Mouse (Mus musculus) stomach, embryonic 16.5 days (tissue): Measurements from ENCODE around the gene Fdx1. TPM values are rescaled to one million over a fixed set of nuclear protein-coding genes. Genes with fewer than 3 reads are reported as not detected.
A peak's percentile ranks its signal among the peaks of the same experiment; 100 is the strongest.

Experiments
- ATAC-seq: fragments of 200-750 bp; cut with Nextera tagmentation; 2 replicates; pipeline ENCODE4 v1.8.0; 2017; ENCODE audit warnings: moderate number of reproducible peaks, moderate TSS enrichment; ENCODE audit not compliant: insufficient read depth, low FRiP score
- H3K27ac ChIP-seq: fragments of 300-500 bp; sonication (generic); 2 replicates; pipeline ENCODE4 v1.5.1; 2014; ENCODE audit warnings: low read length
- H3K27me3 ChIP-seq: fragments of 300-500 bp; sonication (generic); 2 replicates; pipeline ENCODE4 v1.6.1; 2014; ENCODE audit warnings: low read length, control low read depth, mixed read lengths; ENCODE audit not compliant: control insufficient read depth, insufficient read depth
- H3K36me3 ChIP-seq: fragments of 300-500 bp; sonication (generic); 2 replicates; pipeline ENCODE4 v1.6.1; 2014; ENCODE audit warnings: low read length; ENCODE audit not compliant: control insufficient read depth, insufficient read depth
- H3K4me1 ChIP-seq: fragments of 300-500 bp; sonication (generic); 2 replicates; pipeline ENCODE4 v1.6.1; 2014; ENCODE audit warnings: low read length, control low read depth, mixed read lengths; ENCODE audit not compliant: control insufficient read depth, insufficient read depth
- H3K4me2 ChIP-seq: fragments of 300-500 bp; sonication (generic); 2 replicates; pipeline ENCODE4 v1.6.1; 2014; ENCODE audit warnings: low read depth, low read length, mixed read lengths
- H3K4me3 ChIP-seq: fragments of 300-500 bp; sonication (generic); replicated peaks from 2 replicates; pipeline ENCODE4 v1.5.1; 2014; ENCODE audit warnings: mild to moderate bottlenecking, low read length
- H3K9ac ChIP-seq: fragments of 300-500 bp; sonication (generic); 2 replicates; pipeline ENCODE4 v1.6.1; 2014; ENCODE audit warnings: low read length
- H3K9me3 ChIP-seq: fragments of 300-500 bp; sonication (generic); replicated peaks from 2 replicates; pipeline ENCODE4 v1.6.1; 2016; ENCODE audit warnings: low read length, control low read depth; ENCODE audit not compliant: control insufficient read depth
- WGBS: fragments of 180-500 bp; shearing (Covaris S2); extraction: QIAGEN DNeasy Blood & Tissue Kit; methylation state at CpG from one replicate; pipeline ENCODE4 v1.1.7; 2014; 5-methylcytosine and 5-hydroxymethylcytosine counted together
- polyA plus RNA-seq: library from polyadenylated mRNA; unstranded; fragments of >200 nt; fragmentation: Nextera tagmentation; extraction: Ambion mirVana; gene quantifications from 2 replicates; pipeline ENCODE4 v1.2.1, GENCODE M21; 2015

Fdx1 gene
- polyA plus RNA-seq = 64.9 and 80.0 TPM in 2 replicates

GRCm38 (mm10) chr9:51962975-51963701 lies at the start of gene Fdx1:
Gene Fdx1, minus strand, starts transcription at chr9:51963556.
- Histone ChIP-seq H3K27me3 (no peaks in the 10 kb centered on the region), H3K4me2 (peak within 1 kb of the TSS; percentile 57), H3K4me1 (peaks cover 22% of the 10 kb centered on the region), H3K9ac (peak within 1 kb of the TSS; percentile 87), H3K27ac (peak within 1 kb of the TSS; percentile 71), H3K9me3 (no peaks in the 10 kb centered on the region), H3K4me3 (peak within 1 kb of the TSS; percentile 74), H3K36me3 (no peaks in the 10 kb centered on the region)
- WGBS = under 1% methylated on average over 81 of the region's 81 CpGs
- ATAC-seq = peak; percentile 96

- Histone ChIP-seq H3K27ac (no peak overlapping the region), H3K4me3 (no peak overlapping the region), H3K4me1 (no peaks in the 10 kb centered on the region), H3K36me3 (no peaks in the 10 kb centered on the region), H3K9me3 (no peaks in the 10 kb centered on the region), H3K27me3 (no peaks in the 10 kb centered on the region), H3K9ac (no peak overlapping the region), H3K4me2 (no peak overlapping the region)
- 71% methylated on average over 5 of the region's 5 CpGs for WGBS
- ATAC-seq = no peak
Observed at GRCm38 (mm10) chr9:52012781-52013436, 49.6 kb upstream of the Fdx1 start.

GRCm38 (mm10) chr9:52012311-52012710 lies 49.0 kb upstream of the Fdx1 start:
- Histone ChIP-seq H3K9ac (no peak overlapping the region), H3K4me1 (no peaks in the 10 kb centered on the region), H3K27me3 (no peaks in the 10 kb centered on the region), H3K9me3 (no peaks in the 10 kb centered on the region), H3K4me3 (no peak overlapping the region), H3K4me2 (no peak overlapping the region), H3K27ac (no peak overlapping the region), H3K36me3 (no peaks in the 10 kb centered on the region)
- no peak for ATAC-seq
- WGBS = 90% methylated on average over 1 of the region's 1 CpGs

- no peaks in the 10 kb centered on the region for H3K9me3 ChIP-seq
- no peaks in the 10 kb centered on the region for H3K27me3 ChIP-seq
- 81% methylated on average over 1 of the region's 1 CpGs for WGBS
- H3K27ac ChIP-seq = no peak overlapping the region
- no peak for ATAC-seq
- H3K36me3 ChIP-seq = no peaks in the 10 kb centered on the region
- no peak overlapping the region for H3K9ac ChIP-seq
- no peak overlapping the region for H3K4me3 ChIP-seq
- no peak overlapping the region for H3K4me2 ChIP-seq
- no peaks in the 10 kb centered on the region for H3K4me1 ChIP-seq
Observed at GRCm38 (mm10) chr9:52008511-52008910, 45.2 kb upstream of the Fdx1 start.

- no peak overlapping the region for H3K4me3 ChIP-seq
- H3K9ac ChIP-seq = no peak overlapping the region
- H3K9me3 ChIP-seq = no peaks in the 10 kb centered on the region
- no peaks in the 10 kb centered on the region for H3K27me3 ChIP-seq
- no peaks in the 10 kb centered on the region for H3K4me1 ChIP-seq
- no peak overlapping the region for H3K27ac ChIP-seq
- H3K4me2 ChIP-seq = no peak overlapping the region
- H3K36me3 ChIP-seq = no peaks in the 10 kb centered on the region
- ATAC-seq = no peak
- WGBS = 58% methylated on average over 2 of the region's 2 CpGs
Observed at GRCm38 (mm10) chr9:52007341-52007740, 44.0 kb upstream of the Fdx1 start.

GRCm38 (mm10) chr9:52003501-52003900 lies 40.1 kb upstream of the Fdx1 start:
- H3K4me3 ChIP-seq = no peak overlapping the region
- no peak overlapping the region for H3K4me2 ChIP-seq
- WGBS = 20% methylated on average over 4 of the region's 4 CpGs
- H3K9ac ChIP-seq = no peak overlapping the region
- no peaks in the 10 kb centered on the region for H3K4me1 ChIP-seq
- no peak for ATAC-seq
- H3K27me3 ChIP-seq = no peaks in the 10 kb centered on the region
- no peaks in the 10 kb centered on the region for H3K36me3 ChIP-seq
- H3K27ac ChIP-seq = no peak overlapping the region
- H3K9me3 ChIP-seq = no peaks in the 10 kb centered on the region

GRCm38 (mm10) chr9:51995331-51996099 lies 32.2 kb upstream of the Fdx1 start:
- Histone ChIP-seq H3K9me3 (no peaks in the 10 kb centered on the region), H3K4me1 (no peaks in the 10 kb centered on the region), H3K9ac (no peak overlapping the region), H3K27ac (no peak overlapping the region), H3K36me3 (no peaks in the 10 kb centered on the region), H3K4me3 (no peak overlapping the region), H3K4me2 (no peak overlapping the region), H3K27me3 (no peaks in the 10 kb centered on the region)
- WGBS = 60% methylated on average over 5 of the region's 5 CpGs
- ATAC-seq = peak; percentile 33; the same call in 1 of the 2 replicates

GRCm38 (mm10) chr9:51994636-51995260 lies 31.4 kb upstream of the Fdx1 start:
- Histone ChIP-seq H3K4me1 (no peaks in the 10 kb centered on the region), H3K9me3 (no peaks in the 10 kb centered on the region), H3K27me3 (no peaks in the 10 kb centered on the region), H3K9ac (no peak overlapping the region), H3K4me2 (no peak overlapping the region), H3K36me3 (no peaks in the 10 kb centered on the region), H3K27ac (no peak overlapping the region), H3K4me3 (no peak overlapping the region)
- ATAC-seq = no peak
- 74% methylated on average over 5 of the region's 5 CpGs for WGBS
